Mouse (Mus musculus) frontal cortex, postnatal 10 days (tissue): ENCODE measurements around the gene Lclat1.
A peak's percentile ranks its signal among the peaks of the same experiment; 100 is the strongest.
"Not testable (repeated sequence)": the region's sequence is repeated elsewhere in the genome, so short reads cannot be mapped to it uniquely, and the experiment has no call there.

Experiments
- DNase-seq, 2 experiments: peaks; one replicate each; pipeline ENCODE4 v3.0.0; 2022; ENCODE audit warnings: low spot score in 2 of 2, mixed read lengths in 1 of 2

The Lclat1 gene

DNA sequence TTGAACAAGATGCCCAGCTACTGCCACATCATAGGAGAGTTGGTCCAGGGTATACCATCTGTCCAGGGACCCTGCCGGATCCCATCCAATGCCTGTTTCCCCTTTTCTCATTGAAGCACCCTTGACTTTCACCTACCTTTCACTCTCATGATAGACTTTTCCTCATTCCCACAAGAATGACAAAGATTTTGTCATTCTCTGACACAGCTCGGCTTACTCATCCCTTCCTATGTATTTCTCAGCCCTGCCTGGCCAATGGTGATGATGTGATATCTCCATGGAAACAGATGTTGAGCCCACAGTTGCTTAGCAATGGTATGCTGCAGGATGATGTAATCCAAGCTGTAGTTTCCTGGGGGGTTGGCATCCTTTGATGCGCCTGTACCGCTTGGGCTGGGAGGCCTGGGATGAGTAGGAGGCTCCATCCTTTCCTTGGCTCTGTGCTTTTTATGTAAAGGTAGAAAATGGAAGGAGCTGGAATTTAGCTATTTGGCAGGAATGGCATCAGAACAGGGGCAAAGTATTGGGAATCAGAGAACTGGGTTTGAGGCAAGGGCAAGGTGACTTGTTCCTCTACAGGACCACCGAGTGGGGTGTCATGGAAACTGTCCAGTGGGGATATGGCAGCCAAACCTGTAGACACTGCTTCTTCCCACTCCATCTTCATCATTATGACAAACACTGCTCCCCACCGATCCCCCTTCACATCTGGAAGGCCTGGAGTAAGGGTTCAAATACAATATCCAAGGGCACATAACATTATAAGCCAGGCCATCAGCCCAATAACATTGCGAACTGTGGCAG lies 164.2 kb downstream of the Lclat1 start:
- peak; percentile 53 to 82 for DNase-seq

DNA sequence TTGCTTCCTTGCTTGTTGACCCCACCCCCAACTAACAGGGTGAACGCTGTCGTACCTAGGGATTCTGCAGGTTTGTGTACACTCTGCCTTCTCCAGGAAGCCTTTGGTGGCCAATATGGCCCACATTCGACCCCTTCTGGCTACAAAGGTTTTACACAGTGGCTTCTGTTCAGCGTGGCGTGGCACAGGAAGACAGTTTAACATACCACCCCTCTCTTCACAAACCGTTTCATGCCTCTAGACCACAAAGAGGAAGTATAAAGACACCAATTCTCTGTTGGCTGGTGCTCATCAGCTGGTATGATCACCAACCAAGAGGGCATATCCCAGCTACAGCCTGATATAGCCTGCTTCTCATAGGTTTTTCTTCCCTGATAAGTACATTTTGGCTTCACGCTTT lies 166.0 kb downstream of the Lclat1 start:
- DNase-seq: no peak

DNA sequence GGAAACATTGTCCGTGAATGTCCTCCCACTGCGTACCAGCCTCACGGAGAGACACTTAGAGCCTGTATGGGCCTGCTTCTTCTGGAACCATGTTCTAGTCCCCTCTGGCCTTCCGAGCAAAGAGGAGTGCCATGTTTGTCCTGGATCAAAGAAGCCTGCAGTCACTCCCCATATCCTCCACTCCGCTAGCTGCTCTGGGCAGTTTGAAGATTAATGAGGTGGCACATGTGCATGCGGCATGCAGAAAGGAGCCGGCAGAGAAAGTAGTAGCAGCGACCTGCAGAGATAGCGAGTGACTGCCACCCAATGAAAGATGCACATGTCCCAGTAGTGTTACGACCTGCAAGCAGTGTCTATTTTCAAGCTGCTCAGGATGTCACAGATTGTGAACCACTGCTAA lies 167.3 kb downstream of the Lclat1 start:
- no peak for DNase-seq

DNA sequence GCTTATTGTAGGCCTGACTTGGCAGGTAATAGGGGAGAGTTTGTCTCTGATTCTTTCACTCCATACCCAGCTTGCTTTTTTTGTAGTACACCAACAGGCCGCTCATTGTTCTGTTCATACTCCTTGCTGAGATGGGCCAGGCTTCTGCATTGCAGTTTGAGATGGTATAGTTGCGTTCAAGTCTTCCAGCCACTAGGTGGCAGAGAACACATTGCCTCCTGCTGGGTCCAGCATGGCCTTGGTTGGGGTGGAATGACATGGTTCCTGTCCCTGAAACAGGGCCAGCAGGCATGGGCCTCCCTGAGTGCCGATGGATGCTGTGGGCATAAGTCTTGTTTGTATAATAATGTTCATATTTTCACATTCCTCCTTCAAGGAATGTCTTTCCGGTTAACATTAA lies 170.0 kb downstream of the Lclat1 start:
- DNase-seq: no peak

DNA sequence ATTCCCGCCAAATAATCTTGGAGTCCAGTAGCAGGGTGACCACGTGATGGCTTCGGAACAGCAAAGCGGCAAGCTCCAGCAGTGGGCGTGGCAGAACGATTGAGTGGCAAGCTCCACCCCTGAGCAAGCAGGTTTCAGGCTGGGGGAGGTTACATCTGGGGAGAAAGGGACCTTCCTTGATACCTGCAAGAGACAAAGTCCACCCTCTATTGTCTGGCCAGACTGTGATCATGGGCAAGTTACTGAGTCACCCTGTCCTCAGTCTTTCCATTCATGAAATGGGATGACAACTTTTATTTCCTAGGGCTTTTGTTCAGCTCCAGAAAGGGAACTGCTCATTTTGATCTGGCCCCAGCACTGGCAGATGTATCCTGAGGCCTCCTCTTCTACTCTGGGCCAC lies 174.9 kb downstream of the Lclat1 start:
- not testable (repeated sequence) for DNase-seq

DNA sequence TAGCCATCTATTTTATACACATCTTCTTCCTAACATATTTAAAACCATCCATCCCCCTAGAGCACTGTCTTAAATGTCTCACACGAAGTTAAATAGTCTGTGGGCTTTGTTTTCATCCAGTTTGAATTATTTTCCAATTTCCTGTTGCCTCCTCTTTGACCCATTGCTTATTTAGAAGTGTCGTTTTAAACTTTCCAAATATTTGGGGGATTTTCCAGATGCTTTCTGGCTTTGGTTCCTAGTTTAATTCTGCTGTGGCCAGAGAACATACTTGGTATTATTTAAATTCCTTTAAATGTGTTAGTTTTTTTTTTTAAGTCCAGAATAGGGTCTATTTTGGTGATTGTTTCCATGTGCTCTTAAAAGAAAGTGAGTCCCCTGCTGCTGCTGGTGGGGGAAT lies 176.5 kb downstream of the Lclat1 start:
- DNase-seq: no peak
